Mouse (Mus musculus) ES-Bruce4 (cell line): ENCODE data around the gene Gm5134. TPM values are rescaled to one million over a fixed set of nuclear protein-coding genes. Genes with fewer than 3 reads are reported as not detected.
A peak's percentile ranks its signal among the peaks of the same experiment; 100 is the strongest.

Source experiments
- H3K27ac ChIP-seq: 2 replicates; pipeline ENCODE4 v1.5.1; 2012; ENCODE audit warnings: low read length, inconsistent platforms; ENCODE audit not compliant: insufficient read depth
- H3K27me3 ChIP-seq: 2 replicates; pipeline ENCODE4 v1.6.1; 2012; ENCODE audit warnings: mild to moderate bottlenecking, low read length, inconsistent platforms; ENCODE audit not compliant: control insufficient read depth, poor library complexity, insufficient read depth, severe bottlenecking
- H3K36me3 ChIP-seq: 2 replicates; pipeline ENCODE4 v1.6.1; 2012; ENCODE audit warnings: inconsistent platforms, mild to moderate bottlenecking, low read length, moderate library complexity; ENCODE audit not compliant: control insufficient read depth, poor library complexity, insufficient read depth, severe bottlenecking
- H3K4me1 ChIP-seq: one replicate; pipeline ENCODE4 v1.8.1; 2011; ENCODE audit warnings: low read length; ENCODE audit not compliant: control insufficient read depth, insufficient read depth
- H3K4me3 ChIP-seq: 2 replicates; pipeline ENCODE4 v1.5.1; 2011; ENCODE audit warnings: low read depth, mild to moderate bottlenecking, low read length
- H3K9ac ChIP-seq: 2 replicates; pipeline ENCODE4 v1.6.1; 2012; ENCODE audit warnings: low read depth, mild to moderate bottlenecking, inconsistent platforms; ENCODE audit not compliant: poor library complexity, severe bottlenecking
- H3K9me3 ChIP-seq: replicated peaks from 2 replicates; pipeline ENCODE4 v1.6.1; 2012; ENCODE audit warnings: mild to moderate bottlenecking, low read length, inconsistent platforms; ENCODE audit not compliant: control insufficient read depth, poor library complexity, insufficient read depth, severe bottlenecking
- CTCF ChIP-seq: IDR thresholded peaks from one replicate; pipeline ENCODE4 v1.8.1; 2011; ENCODE audit warnings: low read depth, low read length
- EP300 ChIP-seq: IDR thresholded peaks from 2 replicates; pipeline ENCODE4 v1.6.1; 2011; ENCODE audit warnings: low read depth, low read length; ENCODE audit not compliant: insufficient read depth
- POLR2A ChIP-seq: IDR thresholded peaks from one replicate; pipeline ENCODE4 v1.8.1; 2011; ENCODE audit warnings: low read length; ENCODE audit not compliant: insufficient read depth
- polyA plus RNA-seq: library from polyadenylated mRNA; stranded (reverse); fragments of >200 nt; gene quantifications from 2 replicates; pipeline ENCODE4 v1.2.4, GENCODE M21; 2011; ENCODE audit warnings: low read depth; ENCODE audit not compliant: missing spikeins, insufficient read depth, insufficient read length

Gm5134 gene
- polyA plus RNA-seq, 1 experiment, result 0.43 TPM

- Histone ChIP-seq H3K27ac (no peak overlapping the region), H3K4me1 (peaks cover 8% of the 10 kb centered on the region), H3K27me3 (no peaks in the 10 kb centered on the region), H3K4me3 (peak overlapping the region; percentile 76), H3K36me3 (peaks cover 15% of the 10 kb centered on the region), H3K9ac (peak overlapping the region; percentile 73), H3K9me3 (no peaks in the 10 kb centered on the region)
- TF ChIP-seq EP300 (no peak), POLR2A (no peak), CTCF (no peak)
Measured at GRCm38 (mm10) chr10:75931311-75931710, 23.0 kb upstream of the Gm5134 start.

GRCm38 (mm10) chr10:75932081-75932678, 22.1 kb upstream of the Gm5134 start:
- Histone ChIP-seq H3K27me3 (no peaks in the 10 kb centered on the region), H3K4me1 (peaks cover 8% of the 10 kb centered on the region), H3K9me3 (no peaks in the 10 kb centered on the region), H3K4me3 (peak overlapping the region; percentile 76), H3K27ac (peak overlapping the region; percentile 77), H3K36me3 (peaks cover 12% of the 10 kb centered on the region), H3K9ac (peak overlapping the region; percentile 73)
- TF ChIP-seq EP300 (0 out of 2 replicates have a peak, but pooled peaks have one; percentile 53), CTCF (no peak)

GRCm38 (mm10) chr10:75932891-75933290, 21.4 kb upstream of the Gm5134 start, which contains the start of gene Chchd10:
Chchd10 (plus strand) TSS chr10:75933130.
- peak within 1 kb of the TSS; percentile 76 for H3K4me3 ChIP-seq
- peak within 1 kb of the TSS; percentile 77 for H3K27ac ChIP-seq
- peaks cover 8% of the 10 kb centered on the region for H3K4me1 ChIP-seq
- H3K9me3 ChIP-seq, result no peaks in the 10 kb centered on the region
- peaks cover 9% of the 10 kb centered on the region for H3K36me3 ChIP-seq
- peak within 1 kb of the TSS; percentile 73 for H3K9ac ChIP-seq
- H3K27me3 ChIP-seq, result no peaks in the 10 kb centered on the region
- TF ChIP-seq CTCF (no peak), EP300 (0 out of 2 replicates have a peak, but pooled peaks have one; percentile 27)

- Histone ChIP-seq H3K36me3 (peaks cover 12% of the 10 kb centered on the region; the same call in 1 of the 2 replicates), H3K27ac (no peak overlapping the region), H3K27me3 (no peaks in the 10 kb centered on the region), H3K4me1 (peaks cover 8% of the 10 kb centered on the region), H3K9ac (peak overlapping the region; percentile 29; the same call in 1 of the 2 replicates), H3K4me3 (no peak overlapping the region; the same call in 1 of the 2 replicates), H3K9me3 (no peaks in the 10 kb centered on the region)
- TF ChIP-seq POLR2A, result no peak
- no peak for TF ChIP-seq CTCF
- no peak for TF ChIP-seq EP300
Measured at GRCm38 (mm10) chr10:75934991-75935390, 19.3 kb upstream of the Gm5134 start.

GRCm38 (mm10) chr10:75935680-75936541, 18.4 kb upstream of the Gm5134 start, which contains the start of gene Mmp11:
Mmp11 (minus strand) TSS chr10:75936496.
- Histone ChIP-seq H3K4me3 (peak within 1 kb of the TSS; percentile 99), H3K9me3 (no peaks in the 10 kb centered on the region), H3K36me3 (peaks cover 12% of the 10 kb centered on the region; the same call in 1 of the 2 replicates), H3K9ac (peak within 1 kb of the TSS; percentile 89), H3K27ac (peak within 1 kb of the TSS; percentile 93), H3K27me3 (no peaks in the 10 kb centered on the region), H3K4me1 (peaks cover 7% of the 10 kb centered on the region)
- TF ChIP-seq EP300 (peak; percentile 20; the same call in 1 of the 2 replicates), CTCF (no peak), POLR2A (peak; percentile 95)
